Mouse (Mus musculus) liver, embryonic 11.5 days (tissue): ENCODE results near the gene Pbp2. TPM values are rescaled to one million over a fixed set of nuclear protein-coding genes. Genes with fewer than 3 reads are reported as not detected.

Source experiments
- ATAC-seq: fragments of 200-750 bp; cut with Nextera tagmentation; replicated peaks from 2 replicates; pipeline ENCODE4 v1.8.0; 2017; ENCODE audit warnings: moderate number of reproducible peaks, mild to moderate bottlenecking, moderate TSS enrichment, moderate library complexity; ENCODE audit not compliant: low FRiP score
- DNase-seq: peaks from one replicate; pipeline ENCODE4 v3.0.0-alpha.2; 2017; ENCODE audit warnings: low spot score
- H3K27ac ChIP-seq: fragments of 300-500 bp; sonication (generic); 2 replicates; pipeline ENCODE4 v1.5.1; 2014; ENCODE audit warnings: mild to moderate bottlenecking, low read depth, low read length, control low read depth
- H3K27me3 ChIP-seq: fragments of 300-500 bp; sonication (generic); replicated peaks from 2 replicates; pipeline ENCODE4 v1.6.1; 2014; ENCODE audit warnings: low read length, mixed read lengths; ENCODE audit not compliant: control insufficient read depth, insufficient read depth
- H3K36me3 ChIP-seq: fragments of 300-500 bp; sonication (generic); 2 replicates; pipeline ENCODE4 v1.6.1; 2014; ENCODE audit warnings: mild to moderate bottlenecking, low read length, moderate library complexity, mixed read lengths; ENCODE audit not compliant: control insufficient read depth, insufficient read depth
- H3K4me1 ChIP-seq: fragments of 300-500 bp; sonication (generic); replicated peaks from 2 replicates; pipeline ENCODE4 v1.6.1; 2014; ENCODE audit warnings: low read length, mixed read lengths; ENCODE audit not compliant: control insufficient read depth, insufficient read depth
- H3K4me2 ChIP-seq: fragments of 300-500 bp; sonication (generic); 2 replicates; pipeline ENCODE4 v1.6.1; 2014; ENCODE audit warnings: mild to moderate bottlenecking, control low read depth, moderate library complexity
- H3K4me3 ChIP-seq: fragments of 300-500 bp; sonication (generic); 2 replicates; pipeline ENCODE4 v1.5.1; 2014; ENCODE audit warnings: low read depth, low read length, control low read depth
- H3K9ac ChIP-seq: fragments of 300-500 bp; sonication (generic); 2 replicates; pipeline ENCODE4 v1.6.1; 2014; ENCODE audit warnings: low read depth, low read length, control low read depth
- H3K9me3 ChIP-seq: fragments of 300-500 bp; sonication (generic); 2 replicates; pipeline ENCODE4 v1.6.1; 2016; ENCODE audit warnings: low read length, inconsistent platforms, mixed read lengths; ENCODE audit not compliant: control insufficient read depth
- WGBS: fragments of 180-500 bp; shearing (Covaris S2); extraction: QIAGEN DNeasy Blood & Tissue Kit; methylation state at CpG from one replicate; pipeline ENCODE4 v1.1.7; 2014; 5-methylcytosine and 5-hydroxymethylcytosine counted together
- polyA plus RNA-seq: library from polyadenylated mRNA; unstranded; fragments of >200 nt; fragmentation: Nextera tagmentation; extraction: Ambion mirVana; gene quantifications from 2 replicates; pipeline ENCODE4 v1.2.1, GENCODE M21; 2014

Pbp2 gene
- polyA plus RNA-seq, 1 experiment from 2014 or later, result not detected

DNA sequence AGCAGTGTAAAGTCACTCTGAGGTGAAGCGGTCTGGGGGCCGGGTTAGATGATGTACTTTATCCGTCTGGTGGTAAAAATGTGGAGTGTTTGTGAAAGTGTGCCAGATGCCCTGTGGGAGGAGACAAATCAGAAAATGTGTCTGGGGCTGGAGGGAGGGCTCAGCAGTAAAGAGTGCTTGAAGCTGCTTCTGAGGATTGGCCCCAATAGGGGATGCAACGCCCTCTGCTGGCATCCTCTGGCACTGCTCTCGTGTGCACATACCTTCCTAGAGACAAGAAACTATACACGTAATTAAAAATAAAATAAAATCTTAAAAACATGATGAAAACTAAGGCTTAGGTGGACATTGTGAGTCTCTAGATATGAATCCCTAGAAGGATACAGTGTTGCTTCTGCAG is 49.8 kb downstream of the Pbp2 start:
- no peak for ATAC-seq
- 82% methylated on average over 6 of the region's 6 CpGs for WGBS
- no peaks in the 10 kb centered on the region for H3K27me3 ChIP-seq

More for the DNA sequence above, 49.8 kb downstream of the Pbp2 start:
- Histone ChIP-seq H3K9me3 (no peaks in the 10 kb centered on the region), H3K9ac (no peak overlapping the region), H3K4me1 (no peaks in the 10 kb centered on the region), H3K4me3 (no peak overlapping the region), H3K4me2 (no peak overlapping the region), H3K27ac (no peak overlapping the region), H3K36me3 (no peaks in the 10 kb centered on the region)
- DNase-seq, result no peak

Other genes with a start within 250 kb of the Pbp2 start
- 0.80 and 1.4 TPM in 2 replicates for gene Gprc5a, start 244.8 kb downstream of the Pbp2 start, polyA plus RNA-seq
- 0.25 TPM in 1 of 2 replicates, not detected in the other for gene Gprc5d, start 192.1 kb downstream of the Pbp2 start, polyA plus RNA-seq
- gene Fam234b, start 112.4 kb downstream of the Pbp2 start, polyA plus RNA-seq, result 34.2 and 37.9 TPM in 2 replicates
- 56.8 and 59.1 TPM in 2 replicates for gene Hebp1, start 112.4 kb downstream of the Pbp2 start, polyA plus RNA-seq
- 0.51 and 1.1 TPM in 2 replicates for gene Gsg1, start 56.1 kb downstream of the Pbp2 start, polyA plus RNA-seq
- gene Emp1, start 52.1 kb upstream of the Pbp2 start, polyA plus RNA-seq, result 0.81 and 1.5 TPM in 2 replicates